Comparison of ENCODE assay signal across 8 mouse cellular contexts in the genomic region with DNA sequence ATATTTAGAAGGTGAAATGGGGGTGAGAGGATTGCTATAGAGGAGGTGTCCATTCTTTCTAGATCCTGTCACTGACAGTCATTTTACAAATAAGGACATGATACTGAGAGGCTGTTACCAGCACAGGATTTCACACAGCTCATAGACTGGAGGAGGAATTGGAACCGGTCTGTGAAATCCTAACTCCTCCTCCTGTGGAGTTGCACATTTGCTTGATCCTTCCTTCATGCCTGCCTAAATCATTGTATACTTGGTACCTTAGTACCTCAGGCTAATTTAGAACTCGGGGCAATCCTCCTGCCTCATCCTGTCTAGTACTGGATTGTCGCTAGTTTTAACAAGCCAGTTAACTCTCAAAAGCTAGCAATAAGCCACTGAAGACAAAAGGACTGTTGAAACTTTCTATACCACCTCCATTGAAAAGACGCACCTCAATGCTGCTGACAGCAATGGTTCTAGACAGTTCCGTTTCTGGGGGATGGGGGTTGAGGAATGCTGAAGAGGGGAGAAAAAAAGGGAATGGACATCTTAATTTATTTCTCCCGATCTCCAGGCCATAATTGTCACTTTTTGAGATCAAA. TPM values are rescaled to one million over a fixed set of nuclear protein-coding genes. Genes with fewer than 3 reads are reported as not detected.
DNase-seq lines count a peak whose midpoint lies in the region; ATAC-seq and TF ChIP-seq lines count a peak whose summit lies in the region.

No protein-coding gene starts in this region.

- H3K4me1 ChIP-seq in heart, embryonic 11.5 days (ENCODE audit: control insufficient read depth, insufficient read depth, low read length): peaks cover 20% of the 10 kb centered on the region
- no peaks in the 10 kb centered on the region for H3K4me1 ChIP-seq in ES-E14 (ENCODE audit: control insufficient read depth in 2 of 2, insufficient read depth in 2 of 2, low read length in 2 of 2, poor library complexity in 1 of 2)
- peaks cover 18% of the 10 kb centered on the region for H3K4me1 ChIP-seq in forebrain, postnatal 0 days (ENCODE audit: insufficient read depth)
- peaks cover 36% of the 10 kb centered on the region for H3K4me1 ChIP-seq in liver, postnatal 0 days (ENCODE audit: insufficient read depth)

- TF ChIP-seq CTCF in forebrain, postnatal 0 days (IDR thresholded peaks at IDR 0.05; ENCODE audit: low read depth): no peak
- no peak for TF ChIP-seq CTCF in liver, postnatal 0 days (IDR thresholded peaks at IDR 0.05; ENCODE audit: low read depth)

- H3K9ac ChIP-seq in heart, embryonic 11.5 days (ENCODE audit: low read depth, low read length): peak overlapping the region; percentile 91
- H3K9ac ChIP-seq in ES-E14 (ENCODE audit: insufficient read depth, low read depth, low read length, poor library complexity, severe bottlenecking): peak overlapping the region; percentile 52; the same call in 1 of the 2 replicates
- H3K9ac ChIP-seq in forebrain, postnatal 0 days: peak overlapping the region; percentile 82
- H3K9ac ChIP-seq in liver, postnatal 0 days (replicated peaks): peak overlapping the region; percentile 87

- H3K9me3 ChIP-seq in heart, embryonic 11.5 days (replicated peaks; ENCODE audit: control insufficient read depth, low read length): no peaks in the 10 kb centered on the region
- no peaks in the 10 kb centered on the region for H3K9me3 ChIP-seq in ES-E14 (ENCODE audit: control insufficient read depth, insufficient read depth, low read depth, low read length)
- no peaks in the 10 kb centered on the region for H3K9me3 ChIP-seq in forebrain, postnatal 0 days (ENCODE audit: low read length)
- no peaks in the 10 kb centered on the region for H3K9me3 ChIP-seq in liver, postnatal 0 days (ENCODE audit: low read length)

- peaks cover 27% of the 10 kb centered on the region for H3K27me3 ChIP-seq in heart, embryonic 11.5 days (ENCODE audit: control insufficient read depth, insufficient read depth, low read length)
- H3K27me3 ChIP-seq in forebrain, postnatal 0 days (ENCODE audit: insufficient read depth, low read length): peaks cover 22% of the 10 kb centered on the region
- peaks cover 23% of the 10 kb centered on the region for H3K27me3 ChIP-seq in liver, postnatal 0 days (ENCODE audit: insufficient read depth, low read length)

- H3K4me2 ChIP-seq in heart, embryonic 11.5 days: peak overlapping the region; percentile 71
- peak overlapping the region; percentile 65 for H3K4me2 ChIP-seq in forebrain, postnatal 0 days (ENCODE audit: low read depth)
- peak overlapping the region; percentile 81 for H3K4me2 ChIP-seq in liver, postnatal 0 days (ENCODE audit: low read depth, low read length)

- in situ Hi-C loops in ES-E14 (cut with MboI; ENCODE audit: low sequenced_read_pairs in 2 of 2, unreplicated experiment in 2 of 2): no loop called here

- peak overlapping the region; percentile 90 for H3K4me3 ChIP-seq in heart, embryonic 11.5 days (ENCODE audit: low read depth, low read length)
- peak overlapping the region; percentile 21 to 29; a peak in 3 of 4 replicates for H3K4me3 ChIP-seq in ES-E14 (ENCODE audit: insufficient read depth in 1 of 2, low read depth in 1 of 2, low read length in 2 of 2, poor library complexity in 1 of 2, severe bottlenecking in 1 of 2)
- H3K4me3 ChIP-seq in forebrain, postnatal 0 days (ENCODE audit: low read depth, low read length): peak overlapping the region; percentile 90
- peak overlapping the region; percentile 85 for H3K4me3 ChIP-seq in liver, postnatal 0 days (ENCODE audit: low read depth, low read length)

- no peak for ATAC-seq in heart, embryonic 11.5 days (replicated peaks; ENCODE audit: insufficient number of reproducible peaks, low FRiP score, low TSS enrichment)
- ATAC-seq in forebrain, postnatal 0 days: peak; percentile 25
- ATAC-seq in liver, postnatal 0 days: peak; percentile 5; the same call in 1 of the 2 replicates
- ATAC-seq in monocyte, adult 5-6 weeks (replicated peaks; ENCODE audit: insufficient number of reproducible peaks, low FRiP score, low TSS enrichment, poor library complexity, severe bottlenecking): no peak
- no peak for ATAC-seq in cerebellum, adult (ENCODE audit: insufficient number of reproducible peaks, low FRiP score, low TSS enrichment)

- no peak for DNase-seq in heart, adult 11 months
- DNase-seq in ES-E14 (ENCODE audit: low read depth, low spot score): no peak
- DNase-seq in forebrain, postnatal 0 days: no peak
- no peak for DNase-seq in liver, postnatal 0 days
- no peak for DNase-seq in adrenal gland, postnatal 10 days

- H3K27ac ChIP-seq in heart, embryonic 11.5 days (ENCODE audit: low read depth, low read length): no peak overlapping the region
- H3K27ac ChIP-seq in ES-E14 (ENCODE audit: insufficient read depth, low read depth, low read length, poor library complexity, severe bottlenecking): no peak overlapping the region
- H3K27ac ChIP-seq in forebrain, postnatal 0 days (ENCODE audit: low read depth, low read length): peak overlapping the region; percentile 90; the same call in 1 of the 2 replicates
- H3K27ac ChIP-seq in liver, postnatal 0 days (ENCODE audit: low read depth): peak overlapping the region; percentile 81

- TF ChIP-seq EP300 in liver, postnatal 0 days (IDR thresholded peaks at IDR 0.05; ENCODE audit: low read depth): no peak

- no peaks in the 10 kb centered on the region for H3K36me3 ChIP-seq in heart, embryonic 11.5 days (ENCODE audit: control insufficient read depth, insufficient read depth, low read length)
- no peaks in the 10 kb centered on the region for H3K36me3 ChIP-seq in ES-E14 (ENCODE audit: control insufficient read depth, insufficient read depth, low read length, poor library complexity, severe bottlenecking)
- no peaks in the 10 kb centered on the region for H3K36me3 ChIP-seq in forebrain, postnatal 0 days (ENCODE audit: insufficient read depth)
- H3K36me3 ChIP-seq in liver, postnatal 0 days (replicated peaks; ENCODE audit: insufficient read depth, low read length): no peaks in the 10 kb centered on the region

- 7% methylated on average over 6 of the region's 6 CpGs for WGBS in heart, embryonic 11.5 days (ENCODE audit: insufficient replicate concordance)
- 2% methylated on average over 6 of the region's 6 CpGs for WGBS in forebrain, postnatal 0 days
- 6% methylated on average over 6 of the region's 6 CpGs for WGBS in liver, postnatal 0 days (ENCODE audit: insufficient replicate concordance)

TF ChIP-seq in ES-E14, 5 proteins besides CTCF, POLR2A, EP300 and RAD21:
- TF ChIP-seq CHD2 (IDR thresholded peaks at IDR 0.05; ENCODE audit: low read depth, low read length): no peak
- TF ChIP-seq ZNF384 (IDR thresholded peaks at IDR 0.05; ENCODE audit: low read depth, low read length): no peak
- no peak for TF ChIP-seq MAFK (IDR thresholded peaks at IDR 0.05; ENCODE audit: insufficient read depth, low read depth, low read length)
TF ChIP-seq in ES-E14: peak in this region for 0.

RNA-seq across cellular contexts. Expression of gene Dctn1, which starts 0.6 kb away (rescaled TPM):
- polyA plus RNA-seq in heart, embryonic 11.5 days (2014; fragmentation: Nextera tagmentation; extraction: Ambion mirVana): 49.7 and 61.1 TPM in 2 replicates
- total RNA-seq in ES-E14 (2012; rRNA removed): 40.6 and 41.7 TPM in 2 replicates
- 97.3 and 126 TPM in 2 replicates for total RNA-seq in forebrain, postnatal 0 days (2014; rRNA removed)
- 132 and 152 TPM in 2 replicates for polyA plus RNA-seq in forebrain, postnatal 0 days (2015; fragmentation: Nextera tagmentation; extraction: Ambion mirVana)
- 13.2 and 14.7 TPM in 2 replicates for polyA plus RNA-seq in liver, postnatal 0 days (2015; fragmentation: Nextera tagmentation; extraction: Ambion mirVana)
- 39.1 to 65.9 TPM (median 51.0 TPM) in 3 replicates for total RNA-seq in monocyte, adult 5-6 weeks (2017)
- total RNA-seq in adrenal gland, postnatal 10 days (2021): 100 to 1,000 TPM; 101 to 119 TPM

RNA-seq across cellular contexts. Expression of gene 1700003E16Rik, which starts 8.9 kb away (rescaled TPM):
- polyA plus RNA-seq in heart, embryonic 11.5 days (2014; fragmentation: Nextera tagmentation; extraction: Ambion mirVana): 0.14 and 0.27 TPM in 2 replicates
- total RNA-seq in ES-E14 (2012; rRNA removed): 0.31 and 0.53 TPM in 2 replicates
- total RNA-seq in forebrain, postnatal 0 days (2014; rRNA removed): 17.0 and 17.5 TPM in 2 replicates
- 13.9 and 18.3 TPM in 2 replicates for polyA plus RNA-seq in forebrain, postnatal 0 days (2015; fragmentation: Nextera tagmentation; extraction: Ambion mirVana)
- 0.25 and 0.27 TPM in 2 replicates for polyA plus RNA-seq in liver, postnatal 0 days (2015; fragmentation: Nextera tagmentation; extraction: Ambion mirVana)
- 0.48 TPM in 1 of 3 replicates, not detected in the others for total RNA-seq in monocyte, adult 5-6 weeks (2017)
- under 1 TPM; 0.24 to 0.39 TPM for total RNA-seq in adrenal gland, postnatal 10 days (2021)

RNA-seq across cellular contexts. Expression of gene Wdr54, which starts 8.9 kb away (rescaled TPM):
- 4.5 and 6.9 TPM in 2 replicates for polyA plus RNA-seq in heart, embryonic 11.5 days (2014; fragmentation: Nextera tagmentation; extraction: Ambion mirVana)
- 3.7 and 4.3 TPM in 2 replicates for total RNA-seq in ES-E14 (2012; rRNA removed)
- 11.1 and 13.4 TPM in 2 replicates for total RNA-seq in forebrain, postnatal 0 days (2014; rRNA removed)
- 19.7 and 24.1 TPM in 2 replicates for polyA plus RNA-seq in forebrain, postnatal 0 days (2015; fragmentation: Nextera tagmentation; extraction: Ambion mirVana)
- 0.17 and 0.20 TPM in 2 replicates for polyA plus RNA-seq in liver, postnatal 0 days (2015; fragmentation: Nextera tagmentation; extraction: Ambion mirVana)
- 0.11 to 0.29 TPM in 2 of 3 replicates, not detected in the other for total RNA-seq in monocyte, adult 5-6 weeks (2017)
- 1 to 10 TPM; 2.0 to 2.2 TPM for total RNA-seq in adrenal gland, postnatal 10 days (2021)

RNA-seq across cellular contexts. Expression of gene Rtkn, which starts 29.9 kb away (rescaled TPM):
- 10.8 and 12.4 TPM in 2 replicates for polyA plus RNA-seq in heart, embryonic 11.5 days (2014; fragmentation: Nextera tagmentation; extraction: Ambion mirVana)
- 20.0 and 32.4 TPM in 2 replicates for total RNA-seq in ES-E14 (2012; rRNA removed)
- total RNA-seq in forebrain, postnatal 0 days (2014; rRNA removed): 17.1 and 19.4 TPM in 2 replicates
- 7.9 and 8.1 TPM in 2 replicates for polyA plus RNA-seq in forebrain, postnatal 0 days (2015; fragmentation: Nextera tagmentation; extraction: Ambion mirVana)
- polyA plus RNA-seq in liver, postnatal 0 days (2015; fragmentation: Nextera tagmentation; extraction: Ambion mirVana): 7.0 and 7.1 TPM in 2 replicates
- 0.96 to 2.7 TPM (median 1.0 TPM) in 3 replicates for total RNA-seq in monocyte, adult 5-6 weeks (2017)
- 10 to 100 TPM; 10.9 to 19.8 TPM for total RNA-seq in adrenal gland, postnatal 10 days (2021)

RNA-seq across cellular contexts. Expression of gene Ino80b, which starts 39.9 kb away (rescaled TPM):
- polyA plus RNA-seq in heart, embryonic 11.5 days (2014; fragmentation: Nextera tagmentation; extraction: Ambion mirVana): 11.1 and 12.2 TPM in 2 replicates
- 19.2 and 21.2 TPM in 2 replicates for total RNA-seq in ES-E14 (2012; rRNA removed)
- total RNA-seq in forebrain, postnatal 0 days (2014; rRNA removed): 40.1 and 44.5 TPM in 2 replicates
- polyA plus RNA-seq in forebrain, postnatal 0 days (2015; fragmentation: Nextera tagmentation; extraction: Ambion mirVana): 14.9 and 15.3 TPM in 2 replicates
- 5.1 and 5.7 TPM in 2 replicates for polyA plus RNA-seq in liver, postnatal 0 days (2015; fragmentation: Nextera tagmentation; extraction: Ambion mirVana)
- 25.0 to 53.9 TPM (median 41.3 TPM) in 3 replicates for total RNA-seq in monocyte, adult 5-6 weeks (2017)
- 10 to 100 TPM; 20.7 to 25.7 TPM for total RNA-seq in adrenal gland, postnatal 10 days (2021)

Comparison
In these comparisons a context has a peak if more than half of its experiments do, and no peak if none do; other contexts are left out.
1. ATAC-seq: peak in forebrain, postnatal 0 days (single experiment) and liver, postnatal 0 days (single experiment); none in heart, embryonic 11.5 days (single experiment), monocyte, adult 5-6 weeks (single experiment) and cerebellum, adult (single experiment).
2. H3K27ac ChIP-seq: peak in forebrain, postnatal 0 days (single experiment) and liver, postnatal 0 days (single experiment); none in heart, embryonic 11.5 days (single experiment) and ES-E14 (single experiment).
3. H3K4me3 ChIP-seq: peak in every context shown above with its lines; median percentile 90 in heart, embryonic 11.5 days; 90 in forebrain, postnatal 0 days; 85 in liver, postnatal 0 days; 25 in ES-E14.
4. RNA of gene 1700003E16Rik, which starts 8.9 kb away (total RNA-seq): 17.0 to 17.5 TPM in forebrain, postnatal 0 days; 0.48 TPM in monocyte, adult 5-6 weeks, 0.24 to 0.39 TPM in adrenal gland, postnatal 10 days and 0.31 to 0.53 TPM in ES-E14; every median in the first group is over 10 times any median in the second.
5. Peak in every context shown above with its lines, with median percentiles within 50 percentile points of each other: H3K4me2 ChIP-seq and H3K9ac ChIP-seq.